Mouse (Mus musculus) retina, embryonic 14.5 days (tissue): Measurements from ENCODE around the gene Aak1.

Experiments used
- DNase-seq: peaks from one replicate; pipeline ENCODE4 v3.0.0-alpha.2; 2015; ENCODE audit warnings: low spot score

Aak1 gene

GRCm38 (mm10) chr6:86959006-86959405 is 109.7 kb downstream of the Aak1 start:
- no peak for DNase-seq

DNA sequence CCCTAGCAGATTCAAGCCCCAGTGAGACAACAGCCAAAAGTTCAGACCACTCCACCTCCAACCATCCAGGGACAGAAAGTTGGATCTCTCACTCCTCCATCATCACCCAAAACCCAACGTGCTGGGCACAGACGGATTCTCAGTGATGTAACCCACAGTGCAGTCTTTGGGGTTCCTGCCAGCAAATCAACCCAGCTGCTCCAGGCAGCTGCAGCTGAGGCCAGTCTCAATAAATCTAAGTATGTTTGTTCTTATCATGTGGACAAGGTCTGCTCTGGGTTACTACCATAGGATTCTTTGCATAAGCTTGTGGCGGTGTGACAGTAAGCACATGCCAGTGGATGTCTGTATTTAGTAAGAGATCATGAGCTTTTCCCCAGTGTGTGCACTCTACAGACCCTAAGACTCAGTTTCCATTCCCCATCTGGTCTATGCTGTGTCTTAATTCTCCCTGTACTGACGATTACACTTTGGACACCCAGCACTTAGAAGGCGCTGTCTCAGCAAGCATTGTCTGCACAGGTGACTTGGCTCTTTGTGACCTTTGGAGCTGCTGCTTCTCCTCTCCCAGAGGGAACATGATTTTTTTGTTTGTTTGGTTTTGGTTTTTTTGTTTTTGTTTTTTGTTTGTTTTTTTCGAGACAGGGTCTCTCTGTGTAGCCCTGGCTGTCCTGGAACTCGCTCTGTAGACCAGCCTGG is 114.8 kb downstream of the Aak1 start:
- DNase-seq: no peak

- no peak for DNase-seq
These were observed 117.8 kb downstream of the Aak1 start for GRCm38 (mm10) chr6:86967166-86967565.

- DNase-seq: no peak
These were observed 124.6 kb downstream of the Aak1 start for GRCm38 (mm10) chr6:86973956-86974355.

DNA sequence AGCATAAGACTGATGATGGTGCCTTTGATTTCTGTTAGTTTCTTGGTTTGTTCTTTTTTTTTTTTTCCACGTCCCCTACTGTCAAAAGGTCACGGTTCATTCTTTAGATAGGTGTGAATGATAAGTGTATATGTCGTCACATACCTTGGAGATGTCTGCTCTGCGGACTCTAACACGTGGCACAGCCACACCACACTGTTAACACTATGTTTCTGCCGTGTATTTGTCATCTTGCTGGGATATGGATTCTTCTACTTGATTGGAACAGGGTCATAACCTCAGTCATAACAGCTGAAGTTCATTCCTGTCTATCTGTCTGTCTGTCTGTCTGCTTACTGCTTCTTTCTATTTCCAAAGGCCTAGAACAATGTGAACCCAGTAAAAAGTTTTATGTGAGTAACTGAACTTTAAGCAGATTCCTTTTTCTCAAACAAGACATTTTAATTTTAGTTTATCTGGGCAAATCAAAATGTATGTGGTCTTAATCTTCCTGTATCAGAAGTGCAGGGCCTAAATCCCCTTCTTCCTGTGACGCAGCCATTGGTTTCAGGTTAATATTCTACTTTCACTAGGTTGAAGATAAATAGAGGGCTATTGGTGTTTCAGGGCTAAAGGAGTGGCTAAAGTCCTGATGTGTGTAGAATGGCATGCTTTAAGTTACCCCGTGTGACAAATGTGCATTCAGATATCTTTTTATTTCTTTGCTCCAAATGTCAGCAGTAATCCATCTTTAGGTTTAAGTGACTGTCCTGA is 129.0 kb downstream of the Aak1 start:
- no peak for DNase-seq

DNA sequence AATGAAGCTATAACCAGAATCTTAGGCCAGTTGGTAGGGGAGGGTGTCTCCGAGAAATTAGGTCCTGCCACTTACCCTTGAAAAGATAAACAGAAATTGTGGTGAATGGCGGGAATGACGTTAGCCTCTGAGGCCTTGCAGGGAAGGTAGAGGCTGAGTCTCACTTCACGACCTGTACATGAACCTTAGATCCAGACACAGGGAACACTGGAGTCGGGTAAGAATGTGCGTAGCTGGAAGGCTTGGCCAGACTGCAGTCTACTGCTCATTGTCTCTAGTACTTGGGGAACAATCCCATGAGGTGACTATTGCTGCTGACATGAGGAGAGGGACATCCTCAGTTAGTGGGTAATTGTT is 129.6 kb downstream of the Aak1 start:
- no peak for DNase-seq

- DNase-seq: no peak
These were observed 131.9 kb downstream of the Aak1 start for GRCm38 (mm10) chr6:86981206-86981605.

GRCm38 (mm10) chr6:86985314-86986106 is 136.2 kb downstream of the Aak1 start:
- no peak for DNase-seq

DNA sequence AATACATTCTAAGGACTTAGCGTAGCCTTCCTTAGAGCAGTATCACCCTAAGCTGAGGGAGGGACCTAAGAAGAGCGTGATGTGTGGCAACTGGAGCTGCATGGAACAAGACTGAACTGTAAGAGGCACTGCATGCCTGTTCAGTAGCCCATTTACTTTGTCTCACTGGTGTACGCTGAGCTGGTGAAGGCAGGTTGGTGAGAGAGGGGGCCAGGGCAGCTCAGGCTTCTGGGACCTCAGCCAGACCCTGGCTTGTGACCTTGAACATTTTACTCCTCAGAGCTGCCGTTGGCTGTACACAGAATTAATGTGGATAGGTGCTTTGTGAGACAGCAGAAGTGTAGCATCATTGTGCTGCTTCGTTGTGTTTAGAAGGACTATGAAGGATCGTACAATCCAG is 140.3 kb downstream of the Aak1 start:
- peak; percentile 2 for DNase-seq

DNA sequence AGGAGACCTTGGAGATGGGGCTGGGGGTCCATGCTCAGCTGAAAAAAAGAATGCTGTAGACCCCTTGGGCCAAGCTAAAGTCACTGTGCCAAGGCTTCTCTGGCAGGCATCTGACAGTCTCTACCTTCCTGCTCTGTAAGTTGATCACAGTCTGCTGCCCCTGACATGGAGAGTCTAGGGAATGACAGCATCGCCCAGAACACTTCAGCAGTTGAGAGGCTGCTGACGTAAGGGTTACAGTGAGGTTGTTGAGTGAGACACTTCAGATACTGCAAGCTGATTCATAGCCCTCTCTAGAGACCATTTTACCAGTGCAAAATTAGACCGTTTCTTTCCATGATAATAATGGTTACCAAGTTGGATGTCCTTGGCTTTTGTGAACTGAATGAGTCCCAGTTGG is 141.7 kb downstream of the Aak1 start:
- no peak for DNase-seq

- no peak for DNase-seq
These were observed 143.0 kb downstream of the Aak1 start for GRCm38 (mm10) chr6:86992349-86992748.

DNA sequence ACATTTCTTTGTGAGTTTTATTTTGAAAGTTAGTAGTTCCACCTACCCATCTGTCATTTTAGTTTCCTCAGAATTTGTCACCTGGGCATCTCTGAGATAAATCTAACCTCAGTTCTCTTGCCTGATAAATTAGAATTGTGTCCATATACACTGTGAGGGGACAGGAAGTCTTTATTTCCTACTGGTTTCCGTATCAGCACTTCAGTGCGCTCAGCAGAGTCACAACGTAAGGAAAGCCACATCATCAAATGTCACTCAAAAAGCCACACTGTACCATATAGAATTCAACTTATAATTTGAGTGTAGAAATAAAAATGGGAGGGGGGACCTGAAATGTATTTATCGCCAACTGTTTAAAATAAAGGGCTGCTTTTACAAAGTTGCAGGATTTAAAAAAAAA is 144.9 kb downstream of the Aak1 start:
- no peak for DNase-seq

GRCm38 (mm10) chr6:86996629-86997307 is 147.5 kb downstream of the Aak1 start:
- no peak for DNase-seq

DNA sequence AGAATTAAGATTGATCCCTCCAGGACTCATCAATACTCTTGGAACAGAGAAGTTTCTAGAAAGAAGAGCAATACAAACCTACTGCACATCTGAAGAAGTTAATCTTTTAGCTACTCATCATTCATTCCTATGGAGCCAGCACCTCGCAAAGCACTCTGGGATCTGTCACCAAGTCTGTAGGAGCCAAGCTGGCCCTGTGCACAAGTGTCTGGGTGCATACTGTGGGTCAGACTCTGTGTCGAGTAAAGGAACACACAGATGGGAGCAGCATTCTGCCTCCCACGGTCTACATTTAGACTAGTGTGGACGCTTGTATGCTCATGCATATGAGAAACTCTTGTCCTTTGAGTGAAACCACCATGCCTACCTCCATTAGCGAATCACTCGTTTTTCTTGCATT is 148.0 kb downstream of the Aak1 start:
- no peak for DNase-seq

- no peak for DNase-seq
These were observed 152.7 kb downstream of the Aak1 start for GRCm38 (mm10) chr6:87001995-87002394.

DNA sequence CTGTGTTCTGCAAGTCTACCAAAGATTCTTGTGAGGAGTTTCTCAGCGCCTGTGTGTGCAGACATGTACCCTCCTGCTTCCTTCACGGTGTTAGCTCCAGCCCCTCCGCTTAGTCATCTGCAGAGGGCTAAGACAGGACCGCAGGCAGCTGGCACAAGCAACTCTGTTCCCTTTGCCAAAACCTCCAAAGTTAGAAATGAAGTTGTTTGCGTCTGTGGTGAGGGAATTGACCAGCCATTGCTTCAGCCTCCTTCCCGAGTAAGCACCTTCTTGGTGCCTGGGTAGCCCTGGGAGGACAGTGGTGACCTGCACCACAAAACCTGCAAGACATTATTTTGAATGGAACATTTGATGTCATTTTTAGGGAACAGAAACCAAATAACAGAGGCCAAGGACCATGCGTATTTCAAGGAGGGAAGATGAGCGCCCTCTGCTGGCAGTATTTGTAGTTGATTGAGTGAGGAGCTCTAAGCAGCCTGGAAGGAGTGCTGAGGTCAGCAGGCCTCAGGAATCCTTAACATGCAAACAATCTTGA is 153.3 kb downstream of the Aak1 start:
- DNase-seq: peak; percentile 88

- no peak for DNase-seq
These were observed 154.8 kb downstream of the Aak1 start for GRCm38 (mm10) chr6:87004099-87004498.

GRCm38 (mm10) chr6:87005577-87005976 is 156.3 kb downstream of the Aak1 start:
- DNase-seq: no peak

DNA sequence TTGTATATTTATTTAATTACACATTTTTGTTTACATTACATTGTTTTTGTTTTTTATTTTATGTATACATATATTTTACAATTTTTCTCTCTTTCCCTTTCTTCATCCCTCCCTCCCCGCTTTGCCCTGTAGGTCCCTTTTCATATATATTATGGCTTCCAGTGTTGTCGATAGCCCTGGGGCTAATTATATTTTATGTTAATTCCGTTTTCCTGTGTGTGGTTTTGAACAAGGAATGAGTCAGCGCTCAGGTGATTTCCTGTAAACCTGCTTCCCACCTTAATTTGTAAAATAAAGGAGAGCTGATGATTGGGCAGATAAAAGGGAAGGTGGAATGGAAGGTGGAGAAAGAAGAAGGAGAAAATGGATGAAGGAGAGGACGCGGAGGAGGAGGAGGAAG is 159.6 kb downstream of the Aak1 start, which contains the start of gene Nfu1:
Nfu1 (plus strand) TSS at position 350 of the 400 bp plus-strand sequence.
- no peak for DNase-seq

- peak; percentile 95 for DNase-seq
These were observed 160.5 kb downstream of the Aak1 start for GRCm38 (mm10) chr6:87009692-87010328.

- peak; percentile 69 for DNase-seq
These were observed 167.6 kb downstream of the Aak1 start for GRCm38 (mm10) chr6:87016916-87017315.
